Mouse (Mus musculus) C2C12 (cell line): Measurements from ENCODE around the gene Hist1h2be.
"Not testable (repeated sequence)": the region's sequence is repeated elsewhere in the genome, so short reads cannot be mapped to it uniquely, and the experiment has no call there.

ENCODE experiments used
- CTCF ChIP-seq: IDR thresholded peaks from one replicate; pipeline ENCODE4 v1.5.1; 2011; ENCODE audit not compliant: control insufficient read depth, insufficient read depth, insufficient read length
- MAX ChIP-seq: IDR thresholded peaks from one replicate; pipeline ENCODE4 v1.6.1; 2011; ENCODE audit warnings: mild to moderate bottlenecking, control low read depth

- TF ChIP-seq CTCF, MAX: not testable (repeated sequence)
These were observed 47.7 kb downstream of the Hist1h2be start for GRCm38 (mm10) chr13:23573034-23573897.
